Mouse (Mus musculus): ENCODE data around the gene Cotl1. TPM values are rescaled to one million over a fixed set of nuclear protein-coding genes. Genes with fewer than 3 reads are reported as not detected.

Cotl1 gene
- total RNA-seq, 1 experiment from 2014 or later = 428 TPM

DNA sequence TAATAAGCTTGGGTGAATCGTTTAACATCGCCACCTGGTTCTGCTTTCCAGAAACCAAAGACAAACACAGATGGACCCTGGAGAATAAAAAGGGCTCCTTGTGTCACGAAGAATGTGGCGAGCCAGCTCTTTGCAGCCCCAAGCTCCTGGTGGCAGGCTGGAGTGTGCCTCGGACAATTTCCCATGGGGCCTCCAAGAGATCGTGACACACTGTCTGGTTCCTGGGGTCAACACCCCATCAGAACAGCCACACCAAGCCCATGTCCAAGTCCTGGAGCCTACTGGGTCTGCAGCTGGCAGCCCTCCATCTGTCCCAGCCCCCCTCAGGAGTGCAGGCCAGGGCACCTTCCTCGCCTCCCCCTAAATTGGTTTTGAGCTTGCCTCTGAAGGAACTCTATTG lies 62.6 kb downstream of the Cotl1 start:
- ATAC-seq (ENCODE audit: extremely low read depth, insufficient number of reproducible peaks, low FRiP score, poor library complexity, severe bottlenecking) = no peak

DNA sequence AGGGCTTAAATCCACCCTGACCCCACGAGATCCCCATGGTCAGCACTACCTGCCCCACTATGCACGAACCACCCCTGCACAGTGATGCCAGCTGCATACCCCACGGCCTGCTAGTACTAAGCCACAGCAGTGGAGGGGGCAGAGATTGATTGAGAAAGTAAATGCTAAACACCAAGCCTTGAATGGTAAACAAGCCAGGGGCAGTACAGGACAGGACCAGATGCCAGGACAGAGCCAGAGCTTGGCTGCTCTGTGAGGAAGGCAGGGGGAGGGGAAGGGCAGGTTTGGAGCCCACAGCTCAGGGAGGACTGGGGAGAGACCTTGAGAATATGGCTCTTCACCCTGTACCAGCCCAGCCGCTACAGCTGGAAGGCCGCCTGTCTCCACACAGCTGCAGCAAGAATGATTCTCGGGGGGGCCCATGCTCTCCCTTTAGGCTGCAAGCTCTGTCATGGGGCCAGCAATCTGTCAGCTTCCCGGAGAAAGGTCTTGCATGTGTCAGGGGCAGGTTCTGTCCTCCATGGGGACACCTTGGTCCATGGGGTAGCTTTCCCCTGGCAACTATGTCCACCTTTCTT lies 63.6 kb downstream of the Cotl1 start:
- no peak for ATAC-seq (ENCODE audit: extremely low read depth, insufficient number of reproducible peaks, low FRiP score, poor library complexity, severe bottlenecking)

DNA sequence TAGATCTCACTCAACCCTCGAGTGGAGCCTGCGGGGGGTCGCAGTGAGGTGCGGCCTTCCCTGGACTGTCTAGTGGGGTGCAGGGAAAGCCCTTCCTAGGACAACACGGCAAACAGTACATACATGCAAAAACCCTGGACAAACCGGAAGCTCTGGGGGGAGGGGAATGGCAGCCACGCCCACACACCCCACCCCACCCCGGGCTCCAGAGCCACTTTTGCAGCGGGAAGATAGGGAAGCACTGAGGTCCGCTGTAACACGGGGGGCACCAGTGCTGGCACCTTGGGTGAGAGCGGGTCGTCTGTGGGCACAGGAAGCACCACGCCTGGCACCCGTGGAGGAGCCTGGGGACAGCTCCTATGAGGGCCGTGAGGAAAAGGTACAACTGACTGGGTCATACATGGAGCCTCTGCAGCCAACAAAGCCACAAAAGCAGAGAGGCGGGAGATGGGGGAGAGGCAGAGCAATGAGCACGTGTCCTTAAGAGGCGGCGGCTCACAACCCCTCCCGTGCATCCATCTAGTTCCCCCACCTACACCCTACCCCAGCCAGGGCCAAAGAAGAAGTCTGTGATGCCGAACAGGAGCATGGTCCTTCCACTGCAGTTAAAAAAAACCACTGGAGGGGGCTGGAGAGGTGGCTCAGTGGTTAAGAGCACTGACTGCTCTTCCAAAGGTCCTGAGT lies 74.4 kb downstream of the Cotl1 start:
- ATAC-seq (ENCODE audit: extremely low read depth, insufficient number of reproducible peaks, low FRiP score, poor library complexity, severe bottlenecking) = no peak

DNA sequence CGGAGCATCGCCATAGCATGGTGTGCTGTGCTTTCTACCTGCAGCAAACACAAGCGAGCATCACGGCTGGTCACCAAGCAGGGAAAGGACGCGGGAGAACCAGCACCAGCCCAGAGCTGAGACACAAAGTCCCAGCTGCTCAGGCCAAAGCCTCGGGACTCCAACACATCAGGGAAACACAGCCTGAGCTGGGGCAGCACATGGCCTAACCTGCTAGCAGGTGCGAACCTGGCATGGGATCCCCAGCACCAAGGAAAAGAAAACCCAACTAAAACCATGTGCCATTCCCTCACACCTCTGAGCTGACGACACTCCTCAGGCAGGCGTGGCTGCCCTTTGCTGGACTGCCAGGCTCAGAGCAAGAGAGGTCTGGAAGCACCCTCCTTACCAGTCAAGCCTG lies 75.0 kb downstream of the Cotl1 start:
- no peak for ATAC-seq (ENCODE audit: extremely low read depth, insufficient number of reproducible peaks, low FRiP score, poor library complexity, severe bottlenecking)

DNA sequence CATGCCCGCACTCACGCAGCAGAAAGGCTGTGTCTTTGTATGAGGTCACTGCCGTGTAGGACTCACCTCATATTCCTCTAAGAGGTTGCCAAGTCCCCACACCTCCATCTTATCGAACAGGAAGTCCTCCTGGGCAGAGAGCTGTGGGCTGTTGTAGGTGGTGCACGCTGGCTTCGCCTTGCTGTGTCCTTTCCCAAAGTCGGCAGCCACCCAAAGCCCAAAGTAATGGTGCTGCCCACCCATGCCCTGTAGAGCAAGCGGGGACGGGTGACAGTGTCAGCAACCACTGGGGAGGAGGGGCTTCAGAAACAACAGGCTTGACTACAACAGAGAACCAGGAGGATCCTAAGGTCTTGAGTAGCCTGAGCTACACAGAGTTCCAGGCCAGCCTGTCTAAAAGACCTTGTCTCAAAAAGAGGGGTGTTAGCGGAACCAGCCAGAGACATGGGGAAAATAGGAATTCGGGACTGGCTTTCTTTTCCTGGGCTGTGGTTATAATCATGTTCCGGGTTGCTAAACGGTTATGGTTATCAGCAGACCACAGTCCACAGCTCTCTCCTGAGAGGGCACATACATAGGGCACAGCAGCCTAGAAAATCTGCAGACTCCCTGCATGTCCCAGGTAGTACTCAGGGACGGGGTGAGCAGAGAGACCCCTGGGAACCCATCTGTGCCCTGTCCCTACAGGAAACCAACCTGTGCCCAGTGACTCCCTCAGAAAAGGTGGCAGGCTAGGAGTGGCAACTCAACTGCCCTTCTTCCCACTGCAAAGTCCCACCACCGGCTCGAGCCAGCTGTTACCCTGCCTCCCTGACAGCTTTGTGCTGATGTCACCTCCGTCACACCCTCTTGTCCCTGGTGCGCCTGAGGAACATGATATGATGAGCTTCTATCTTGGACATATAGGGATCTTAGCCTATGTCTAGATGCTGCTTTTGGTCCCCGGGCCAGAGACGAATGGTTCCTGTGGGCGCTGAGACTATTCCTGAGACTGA lies 77.8 kb downstream of the Cotl1 start:
- no peak for ATAC-seq (ENCODE audit: extremely low read depth, insufficient number of reproducible peaks, low FRiP score, poor library complexity, severe bottlenecking)

DNA sequence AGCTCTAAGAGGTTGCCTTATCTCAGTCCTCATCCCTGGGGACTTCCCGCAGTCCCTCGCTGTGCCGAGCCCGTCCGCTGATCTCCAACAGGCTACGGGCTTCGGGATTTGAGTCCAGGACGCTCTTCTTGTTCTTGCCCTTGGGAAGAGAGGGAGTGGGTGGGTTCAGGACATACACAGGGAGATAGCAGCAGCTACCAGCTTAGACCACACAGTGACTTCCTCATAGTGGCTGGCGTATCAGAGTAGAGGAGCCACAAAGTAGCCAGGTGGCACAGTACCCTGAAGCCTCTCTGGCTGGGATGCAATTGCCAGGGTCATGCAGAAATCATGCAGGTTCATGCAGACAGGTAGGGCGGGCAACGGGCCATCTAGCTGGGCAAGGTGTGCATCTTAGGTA lies 78.7 kb downstream of the Cotl1 start:
- ATAC-seq (ENCODE audit: extremely low read depth, insufficient number of reproducible peaks, low FRiP score, poor library complexity, severe bottlenecking) = no peak

Other genes with a start within 250 kb of the Cotl1 start
- 7.1 and 9.9 TPM in 2 replicates for gene Taf1c, start 235.3 kb downstream of the Cotl1 start, total RNA-seq (2017)
- not detected in 2 replicates for gene Adad2, start 227.8 kb downstream of the Cotl1 start, total RNA-seq (2017)
- not detected in 2 replicates for gene Kcng4, start 204.9 kb downstream of the Cotl1 start, total RNA-seq (2017)
- gene Wfdc1, start 174.2 kb downstream of the Cotl1 start, total RNA-seq (2017) = not detected in 2 replicates
- gene Atp2c2, start 140.5 kb downstream of the Cotl1 start, total RNA-seq (2017) = not detected in 2 replicates
- gene Tldc1, start 62.1 kb downstream of the Cotl1 start, total RNA-seq (2017) = 4.1 and 4.2 TPM in 2 replicates
- 10.0 and 14.7 TPM in 2 replicates for gene Klhl36, start 21.7 kb upstream of the Cotl1 start, total RNA-seq (2017)
- gene Usp10, start 69.8 kb upstream of the Cotl1 start, total RNA-seq (2017) = 35.3 and 44.2 TPM in 2 replicates
- gene Gm20388, start 70.3 kb upstream of the Cotl1 start, total RNA-seq (2017) = 9.9 and 10.8 TPM in 2 replicates
- 10.6 and 11.5 TPM in 2 replicates for gene Crispld2, start 151.9 kb upstream of the Cotl1 start, total RNA-seq (2017)

All from neutrophil, adult 5-6 weeks (primary cell).